Mouse (Mus musculus) CH12.LX (cell line): ENCODE measurements around the gene Fmn2. TPM values are rescaled to one million over a fixed set of nuclear protein-coding genes. Genes with fewer than 3 reads are reported as not detected.

Source experiments
- DNase-seq: peaks from one replicate; pipeline ENCODE4 v3.0.0-alpha.2; 2013; ENCODE audit errors: extremely low read depth
- H3K27ac ChIP-seq: 2 replicates; pipeline ENCODE4 v1.5.1; 2012; ENCODE audit warnings: low read depth, mild to moderate bottlenecking, control low read depth, moderate library complexity; ENCODE audit not compliant: insufficient read depth
- H3K27me3 ChIP-seq: replicated peaks from 2 replicates; pipeline ENCODE3; 2012; ENCODE audit warnings: inconsistent platforms
- H3K36me3 ChIP-seq, 2 experiments: replicated peaks in 1 of 2; 2 replicates each; pipeline versions ENCODE3 to v1.6.1; 2012; ENCODE audit warnings: inconsistent platforms in 1 of 2, low read length in 1 of 2, mild to moderate bottlenecking in 1 of 2, mixed read lengths in 1 of 2, moderate library complexity in 1 of 2; ENCODE audit not compliant: control insufficient read depth in 1 of 2, insufficient read depth in 1 of 2
- H3K4me1 ChIP-seq, 2 experiments: 2 replicates each; pipeline ENCODE4 v1.6.1; 2012; ENCODE audit warnings: inconsistent platforms in 1 of 2, moderate library complexity in 1 of 2; ENCODE audit not compliant: insufficient read depth in 2 of 2, control insufficient read depth in 1 of 2
- H3K4me2 ChIP-seq: 2 replicates; pipeline ENCODE4 v1.6.1; 2012; ENCODE audit warnings: low read depth, mild to moderate bottlenecking, control low read depth; ENCODE audit not compliant: poor library complexity, insufficient read depth, severe bottlenecking
- H3K4me3 ChIP-seq, 3 experiments: fragments of 150-350 bp in 1 of 3; sonication (generic) in 1 of 3; replicated peaks in 1 of 3; 2 replicates each; pipeline versions ENCODE3 to v1.5.1; 2011 to 2012; ENCODE audit warnings: low read depth in 2 of 3, low read length in 2 of 3, mild to moderate bottlenecking in 2 of 3, moderate library complexity in 2 of 3, control low read depth in 1 of 3, improper control_type of control experiment in 1 of 3, inconsistent platforms in 1 of 3, mixed read lengths in 1 of 3; ENCODE audit not compliant: poor library complexity in 1 of 3
- H3K79me2 ChIP-seq: replicated peaks from 2 replicates; pipeline ENCODE4 v1.6.1; 2012; ENCODE audit warnings: mild to moderate bottlenecking, moderate library complexity; ENCODE audit not compliant: control insufficient read depth, poor library complexity, insufficient read depth, severe bottlenecking; ENCODE audit errors: extremely low read depth
- H3K9ac ChIP-seq: 2 replicates; pipeline ENCODE4 v1.6.1; 2012; ENCODE audit warnings: low read depth, mild to moderate bottlenecking, control low read depth, moderate library complexity; ENCODE audit not compliant: insufficient read depth
- H3K9me3 ChIP-seq: replicated peaks from 2 replicates; pipeline ENCODE3; 2012; ENCODE audit warnings: low read length, inconsistent platforms, mixed read lengths
- BHLHE40 ChIP-seq: IDR thresholded peaks from 2 replicates; pipeline ENCODE4 v1.6.1; 2011; ENCODE audit warnings: mild to moderate bottlenecking, low read depth, low read length, improper control_type of control experiment
- CHD1 ChIP-seq: IDR thresholded peaks from 2 replicates; pipeline ENCODE4 v1.6.1; 2012; ENCODE audit warnings: low read depth, low read length, improper control_type of control experiment, inconsistent platforms
- CTCF ChIP-seq, 2 experiments: IDR thresholded peaks in 1 of 2; conservative IDR thresholded peaks in 1 of 2; 2 replicates each; pipeline ENCODE4 v1.5.1; 2011 to 2012; ENCODE audit warnings: low read depth in 2 of 2, low read length in 2 of 2, improper control_type of control experiment in 1 of 2, inconsistent platforms in 1 of 2, mild to moderate bottlenecking in 1 of 2, moderate library complexity in 1 of 2
- ELF1 ChIP-seq: IDR thresholded peaks from 2 replicates; pipeline ENCODE4 v1.6.1; 2014; ENCODE audit warnings: low read depth, mild to moderate bottlenecking, inconsistent platforms, low read length, improper control_type of control experiment
- HCFC1 ChIP-seq: IDR thresholded peaks from 2 replicates; pipeline ENCODE4 v1.6.1; 2012; ENCODE audit warnings: low read depth, mild to moderate bottlenecking, inconsistent platforms, low read length, improper control_type of control experiment
- JUN ChIP-seq: IDR thresholded peaks from 2 replicates; pipeline ENCODE4 v1.6.1; 2011; ENCODE audit warnings: low read depth, mild to moderate bottlenecking, low read length, improper control_type of control experiment, moderate library complexity; ENCODE audit not compliant: insufficient read depth
- MAX ChIP-seq: IDR thresholded peaks from 2 replicates; pipeline ENCODE4 v1.6.1; 2011; ENCODE audit warnings: low read length, improper control_type of control experiment
- MYC ChIP-seq: IDR thresholded peaks from 2 replicates; pipeline ENCODE4 v1.6.1; 2011; ENCODE audit warnings: low read depth, mild to moderate bottlenecking, improper control_type of control experiment, low read length
- POLR2A ChIP-seq: IDR thresholded peaks from 2 replicates; pipeline ENCODE4 v1.6.1; 2011; ENCODE audit warnings: low read depth, mild to moderate bottlenecking, improper control_type of control experiment, low read length
- POLR2AphosphoS2 ChIP-seq: IDR thresholded peaks from 2 replicates; pipeline ENCODE4 v1.6.1; 2011; ENCODE audit warnings: low read depth, low read length, improper control_type of control experiment
- SIN3A ChIP-seq: IDR thresholded peaks from 2 replicates; pipeline ENCODE4 v1.6.1; 2012; ENCODE audit warnings: low read length, improper control_type of control experiment, inconsistent platforms
- SMC3 ChIP-seq: IDR thresholded peaks from 2 replicates; pipeline ENCODE4 v1.6.1; 2011; ENCODE audit warnings: low read depth, low read length, improper control_type of control experiment
- TBP ChIP-seq: conservative IDR thresholded peaks from 2 replicates; pipeline ENCODE4 v1.6.1; 2011; ENCODE audit warnings: low read depth, low read length, improper control_type of control experiment
- USF1 ChIP-seq: IDR thresholded peaks from 2 replicates; pipeline ENCODE4 v1.6.1; 2014; ENCODE audit warnings: low read depth, mild to moderate bottlenecking, inconsistent platforms, low read length, improper control_type of control experiment
- USF2 ChIP-seq: conservative IDR thresholded peaks from 2 replicates; pipeline ENCODE4 v1.6.1; 2011; ENCODE audit warnings: low read depth, low read length, improper control_type of control experiment
- ZC3H11A ChIP-seq: IDR thresholded peaks from 2 replicates; pipeline ENCODE4 v1.6.1; 2012; ENCODE audit warnings: low read depth, mild to moderate bottlenecking, inconsistent platforms, low read length, improper control_type of control experiment
- ZMIZ1 ChIP-seq: IDR thresholded peaks from 2 replicates; pipeline ENCODE4 v1.6.1; 2012; ENCODE audit warnings: low read depth, mild to moderate bottlenecking, inconsistent platforms, low read length, improper control_type of control experiment
- ZNF384 ChIP-seq: IDR thresholded peaks from 2 replicates; pipeline ENCODE4 v1.6.1; 2012; ENCODE audit warnings: low read depth, low read length, improper control_type of control experiment, inconsistent platforms
- dilution Hi-C: fragments of 300-500 bp; cut with MboI; formaldehyde crosslinking; loops from 2 replicates; pipeline ENCODE4 v1.14.3; 2020; ENCODE audit warnings: low sequenced_read_pairs; ENCODE audit not compliant: extremely low pct_unique_long_range_greater_than_20kb, extremely low pct_ligation_motif_present
- in situ Hi-C: fragments of 300-500 bp; cut with MboI; formaldehyde crosslinking; loops from 3 replicates; pipeline ENCODE4 v1.14.3; 2019; ENCODE audit warnings: low sequenced_read_pairs, low pct_ligation_motif_present, low pct_unique_long_range_greater_than_20kb, mixed read lengths
- polyA plus RNA-seq: library from polyadenylated mRNA; unstranded; fragments of >175 nt; gene quantifications from 2 replicates; pipeline ENCODE4 v1.2.1, GENCODE M21; 2012; ENCODE audit warnings: low read depth; ENCODE audit not compliant: insufficient read length
- total RNA-seq, 2 experiments: library from RNA; depleted of rRNA; stranded (reverse); fragments of 300-350 nt in 1 of 2; fragments of >200 nt in 1 of 2; gene quantifications; 2 replicates each; pipeline ENCODE4 v1.2.3; 2012 to 2014

Gene Fmn2
- total and polyA plus RNA-seq, 3 experiments: 0.25 to 1.6 (median 0.51) TPM

- no peak overlapping the region for H3K4me3 ChIP-seq
- dilution Hi-C loops (no loop called here), in situ Hi-C loops (no loop called here)
- H3K9ac ChIP-seq: no peak overlapping the region
- H3K4me1 ChIP-seq: no peaks in the 10 kb centered on the region
- no peak for TF ChIP-seq ZNF384
- TF ChIP-seq BHLHE40: no peak
- no peak for TF ChIP-seq POLR2A
- no peak for TF ChIP-seq MYC
- no peaks in the 10 kb centered on the region for H3K27me3 ChIP-seq
- H3K27ac ChIP-seq: no peak overlapping the region
- H3K36me3 ChIP-seq: no peaks in the 10 kb centered on the region
- no peaks in the 10 kb centered on the region for H3K79me2 ChIP-seq
- no peaks in the 10 kb centered on the region for H3K9me3 ChIP-seq
- no peak for DNase-seq
- H3K4me2 ChIP-seq: no peak overlapping the region
These were observed 257.7 kb downstream of the Fmn2 start for GRCm38 (mm10) chr1:174759354-174759753.

- no peak for DNase-seq
- Histone ChIP-seq H3K4me2 (no peak overlapping the region), H3K27me3 (no peaks in the 10 kb centered on the region), H3K27ac (no peak overlapping the region), H3K4me3 (no peak overlapping the region), H3K79me2 (no peaks in the 10 kb centered on the region), H3K9me3 (no peaks in the 10 kb centered on the region), H3K36me3 (no peaks in the 10 kb centered on the region), H3K4me1 (no peaks in the 10 kb centered on the region), H3K9ac (no peak overlapping the region)
- dilution Hi-C loops (no loop called here), in situ Hi-C loops (no loop called here)
- TF ChIP-seq BHLHE40 (no peak), CHD1 (no peak), SMC3 (no peak), ZMIZ1 (no peak), HCFC1 (no peak), POLR2AphosphoS2 (no peak), JUN (no peak), ELF1 (no peak), MAX (no peak), USF2 (no peak), SIN3A (no peak), USF1 (no peak), ZC3H11A (no peak), CTCF (conservative IDR thresholded peaks at IDR 0.05 in 1 of 2, IDR thresholded peaks at IDR 0.05 in 1 of 2; ENCODE audit: low read depth in 2 of 2, low read length in 2 of 2) (no peak), TBP (no peak)
These were observed 264.1 kb downstream of the Fmn2 start for GRCm38 (mm10) chr1:174765757-174766156.
